Mouse (Mus musculus) heart, postnatal 0 days (tissue): ENCODE measurements around the gene Iqce. TPM values are rescaled to one million over a fixed set of nuclear protein-coding genes. Genes with fewer than 3 reads are reported as not detected.
A peak's percentile ranks its signal among the peaks of the same experiment; 100 is the strongest.

Source experiments
- ATAC-seq: fragments of 200-750 bp; cut with Nextera tagmentation; 2 replicates; pipeline ENCODE4 v1.8.0; 2017; ENCODE audit warnings: low read depth, moderate number of reproducible peaks, moderate library complexity; ENCODE audit not compliant: insufficient read depth
- DNase-seq: peaks from one replicate; pipeline ENCODE4 v3.0.0-alpha.2; 2016; ENCODE audit warnings: low spot score
- H3K27ac ChIP-seq: fragments of 300-500 bp; sonication (generic); 2 replicates; pipeline ENCODE4 v1.5.1; 2014; ENCODE audit warnings: low read depth, mild to moderate bottlenecking
- H3K27me3 ChIP-seq: fragments of 300-500 bp; sonication (generic); 2 replicates; pipeline ENCODE4 v1.6.1; 2014; ENCODE audit warnings: low read length, mixed read lengths; ENCODE audit not compliant: control insufficient read depth, insufficient read depth
- H3K36me3 ChIP-seq: fragments of 300-500 bp; sonication (generic); replicated peaks from 2 replicates; pipeline ENCODE4 v1.6.1; 2014; ENCODE audit warnings: low read length, mixed read lengths; ENCODE audit not compliant: control insufficient read depth, insufficient read depth
- H3K4me1 ChIP-seq: fragments of 300-500 bp; sonication (generic); 2 replicates; pipeline ENCODE4 v1.6.1; 2014; ENCODE audit warnings: antibody characterized with exemption; ENCODE audit not compliant: control insufficient read depth, insufficient read depth
- H3K4me2 ChIP-seq: fragments of 300-500 bp; sonication (generic); 2 replicates; pipeline ENCODE4 v1.6.1; 2014; ENCODE audit warnings: low read depth, mild to moderate bottlenecking, low read length, moderate library complexity
- H3K4me3 ChIP-seq: fragments of 300-500 bp; sonication (generic); 2 replicates; pipeline ENCODE4 v1.5.1; 2014; ENCODE audit warnings: low read depth, low read length
- H3K9ac ChIP-seq: fragments of 300-500 bp; sonication (generic); replicated peaks from 2 replicates; pipeline ENCODE4 v1.6.1; 2014; ENCODE audit warnings: low read depth, low read length, mixed read lengths
- H3K9me3 ChIP-seq: fragments of 300-500 bp; sonication (generic); replicated peaks from 2 replicates; pipeline ENCODE4 v1.6.1; 2016; ENCODE audit warnings: low read length; ENCODE audit not compliant: control insufficient read depth
- CTCF ChIP-seq: IDR thresholded peaks from 2 replicates; pipeline ENCODE4 v1.5.1; 2016; ENCODE audit warnings: antibody characterized with exemption, control low read depth, low read depth
- EP300 ChIP-seq: IDR thresholded peaks from 2 replicates; pipeline ENCODE4 v1.6.1; 2016; ENCODE audit warnings: antibody characterized with exemption, low read depth
- WGBS: fragments of 180-500 bp; shearing (Covaris S2); extraction: QIAGEN DNeasy Blood & Tissue Kit; methylation state at CpG from one replicate; pipeline ENCODE4 v1.1.7; 2014; 5-methylcytosine and 5-hydroxymethylcytosine counted together
- polyA plus RNA-seq: library from polyadenylated mRNA; unstranded; fragments of >200 nt; fragmentation: Nextera tagmentation; extraction: Ambion mirVana; gene quantifications from 2 replicates; pipeline ENCODE4 v1.2.1, GENCODE M21; 2015
- total RNA-seq: library from RNA; depleted of rRNA; stranded (reverse); fragments of >200 nt; gene quantifications from 2 replicates; pipeline ENCODE4 v1.2.3, GENCODE M21; 2014; ENCODE audit warnings: low replicate concordance

The Iqce gene
- total and polyA plus RNA-seq, 2 experiments from 2014 or later: 3.8 to 5.1 TPM

DNA sequence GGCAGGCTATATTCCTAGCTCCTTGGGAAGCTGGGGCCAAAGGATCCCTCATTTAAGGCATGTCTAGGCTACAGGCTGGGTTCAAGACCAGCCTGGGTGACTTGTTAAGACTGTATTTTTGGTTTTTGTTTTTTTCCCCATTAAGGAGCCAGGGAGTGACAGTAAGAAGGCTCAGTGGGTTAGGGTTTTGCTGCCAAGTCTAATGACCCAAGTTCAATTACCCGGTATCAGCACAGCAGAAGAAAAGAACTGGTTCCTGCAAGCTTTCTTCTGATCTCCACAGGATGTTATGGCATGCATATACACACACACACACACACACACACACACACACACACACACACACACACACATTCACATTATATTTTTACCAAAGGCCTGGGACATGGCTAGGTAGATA lies 41.8 kb downstream of the Iqce start:
- WGBS: 61% methylated on average over 1 of the region's 1 CpGs
- no peak for DNase-seq
- no peak overlapping the region for H3K9ac ChIP-seq

DNA sequence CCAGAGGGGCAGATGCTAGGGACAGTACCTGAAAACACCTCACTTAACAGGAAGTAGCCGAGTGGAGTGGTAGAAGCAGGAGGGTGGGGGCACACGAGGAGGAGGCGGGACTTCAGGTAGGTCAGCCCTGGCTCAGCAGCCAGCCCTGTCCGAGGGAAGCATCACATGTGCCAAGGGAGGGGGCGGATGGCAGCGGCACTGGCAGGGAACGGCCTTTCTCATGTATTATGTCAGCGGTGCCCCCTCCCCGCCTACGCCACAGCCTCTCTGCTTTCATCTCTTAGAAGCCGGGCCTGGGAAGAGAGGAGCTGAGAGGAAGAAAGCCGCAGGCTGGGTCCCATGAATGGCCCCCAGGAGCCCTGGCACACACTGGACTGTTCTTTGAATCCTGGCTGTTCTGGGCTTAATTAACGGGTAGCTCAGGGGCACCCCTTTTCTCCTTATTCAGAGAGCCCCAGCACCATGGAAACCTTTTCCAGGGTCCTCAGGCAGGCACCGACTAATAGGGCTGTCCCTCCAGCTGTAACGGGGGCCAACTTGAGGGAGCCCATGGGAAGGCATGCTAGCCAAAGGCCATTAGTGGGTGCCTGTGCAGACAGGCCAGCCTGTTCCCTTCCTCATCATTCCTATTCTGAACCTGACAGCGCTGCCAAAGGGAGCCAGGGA lies 42.4 kb downstream of the Iqce start:
- no peak overlapping the region for H3K4me3 ChIP-seq
- H3K4me1 ChIP-seq: peaks cover 18% of the 10 kb centered on the region
- no peak overlapping the region for H3K4me2 ChIP-seq
- H3K9ac ChIP-seq: no peak overlapping the region
- TF ChIP-seq EP300 (no peak), CTCF (no peak)
- H3K27ac ChIP-seq: no peak overlapping the region
- 53% methylated on average over 16 of the region's 16 CpGs for WGBS
- H3K27me3 ChIP-seq: no peaks in the 10 kb centered on the region
- no peaks in the 10 kb centered on the region for H3K36me3 ChIP-seq
- no peaks in the 10 kb centered on the region for H3K9me3 ChIP-seq
- DNase-seq (no peak), ATAC-seq (no peak)

More for the DNA sequence above, 41.8 kb downstream of the Iqce start:
- Histone ChIP-seq H3K4me3 (no peak overlapping the region), H3K27me3 (no peaks in the 10 kb centered on the region), H3K4me1 (peaks cover 18% of the 10 kb centered on the region), H3K4me2 (no peak overlapping the region), H3K36me3 (no peaks in the 10 kb centered on the region), H3K27ac (no peak overlapping the region), H3K9me3 (no peaks in the 10 kb centered on the region)
- ATAC-seq: no peak
- TF ChIP-seq CTCF: no peak
- TF ChIP-seq EP300: no peak

DNA sequence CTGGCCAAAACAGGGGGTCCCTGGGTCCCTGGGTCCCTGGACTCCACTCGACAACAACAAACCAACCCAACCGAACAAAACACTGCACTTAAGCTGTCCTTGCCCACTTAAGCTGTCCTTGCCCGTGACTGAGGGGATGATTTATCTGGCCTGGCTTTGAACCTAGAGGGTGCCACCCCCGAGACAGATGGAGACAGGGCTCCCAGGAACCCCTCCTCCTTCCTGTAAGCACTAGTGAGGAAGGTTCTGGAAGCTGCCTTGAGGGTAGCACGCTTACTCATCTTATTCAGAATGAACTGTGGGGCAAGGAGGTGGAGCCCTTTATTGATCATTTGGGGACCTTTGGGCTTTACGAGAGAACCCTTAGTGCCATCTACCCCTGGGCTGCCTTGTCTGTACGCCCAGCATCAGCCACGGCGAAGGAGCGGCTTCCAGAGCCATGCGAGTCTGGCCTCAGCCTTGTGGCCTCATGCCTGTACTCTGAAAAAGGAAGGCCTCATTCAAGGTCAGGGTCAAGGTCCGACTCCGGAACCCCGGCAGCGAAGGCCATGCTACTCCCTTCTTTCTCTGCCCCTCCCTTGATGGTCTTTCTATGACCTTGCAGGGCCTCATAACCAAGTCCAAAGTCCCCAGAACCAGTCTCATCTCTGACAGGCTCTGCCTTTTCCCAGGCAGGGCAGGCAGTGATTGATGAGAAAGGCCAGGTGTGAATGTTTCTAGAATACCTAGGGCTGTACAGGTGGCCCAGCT lies 47.9 kb downstream of the Iqce start:
- Histone ChIP-seq H3K9me3 (no peaks in the 10 kb centered on the region), H3K4me1 (peaks cover 20% of the 10 kb centered on the region), H3K36me3 (no peaks in the 10 kb centered on the region), H3K27me3 (no peaks in the 10 kb centered on the region), H3K4me2 (no peak overlapping the region), H3K27ac (no peak overlapping the region), H3K4me3 (no peak overlapping the region), H3K9ac (no peak overlapping the region)
- 75% methylated on average over 15 of the region's 15 CpGs for WGBS
- no peak for ATAC-seq
- no peak for TF ChIP-seq EP300
- no peak for TF ChIP-seq CTCF
- no peak for DNase-seq

DNA sequence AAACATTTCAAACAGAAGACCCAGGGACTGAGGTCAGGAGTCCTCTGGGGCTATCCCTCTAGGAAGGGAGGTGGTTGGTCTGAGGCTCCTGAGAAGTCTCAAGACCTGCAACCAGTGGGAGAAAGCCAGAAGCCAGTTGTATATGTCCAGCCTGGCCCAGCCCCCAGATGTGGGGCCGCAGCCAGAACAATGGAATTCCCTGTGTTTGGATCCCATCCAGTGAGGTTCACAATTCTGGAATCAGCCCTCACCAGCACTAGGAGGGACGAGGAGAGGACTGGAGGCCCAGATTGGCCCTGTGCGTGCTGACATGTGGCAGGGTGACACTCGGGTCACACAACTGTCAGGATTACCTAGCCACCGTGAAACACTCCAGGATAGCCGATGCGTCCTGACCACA lies 49.6 kb downstream of the Iqce start:
- peak; percentile 78 for DNase-seq
- no peak for TF ChIP-seq CTCF
- TF ChIP-seq EP300: 0 out of 2 replicates have a peak, but pooled peaks have one; percentile 57
- WGBS: 5% methylated on average over 7 of the region's 7 CpGs
- Histone ChIP-seq H3K4me3 (no peak overlapping the region), H3K27me3 (no peaks in the 10 kb centered on the region), H3K27ac (peak overlapping the region; percentile 80), H3K4me1 (peaks cover 27% of the 10 kb centered on the region), H3K36me3 (no peaks in the 10 kb centered on the region), H3K4me2 (no peak overlapping the region), H3K9me3 (no peaks in the 10 kb centered on the region), H3K9ac (no peak overlapping the region)
- ATAC-seq: peak; percentile 31

DNA sequence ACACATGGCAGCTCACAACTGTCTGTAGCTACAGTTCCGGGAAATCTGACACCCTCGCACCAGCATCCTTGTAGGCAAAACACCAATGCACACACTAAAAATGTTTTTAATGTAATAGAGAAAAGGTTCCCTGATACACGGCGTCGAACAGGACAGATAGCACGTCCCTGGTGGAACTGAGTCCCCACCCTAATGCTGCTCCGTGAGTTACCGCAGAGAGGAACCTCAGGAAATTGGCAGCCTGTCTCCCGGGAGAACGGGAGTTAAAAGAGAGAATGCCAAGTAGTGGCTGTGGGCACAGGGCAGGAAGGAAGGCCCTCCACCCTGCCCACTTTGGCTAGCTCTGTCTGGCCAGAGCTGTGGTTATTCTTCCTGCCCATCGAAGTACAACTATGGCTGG lies 50.9 kb downstream of the Iqce start:
- H3K4me1 ChIP-seq: peaks cover 35% of the 10 kb centered on the region
- no peak overlapping the region for H3K9ac ChIP-seq
- H3K27me3 ChIP-seq: no peaks in the 10 kb centered on the region
- DNase-seq (no peak), ATAC-seq (no peak)
- no peak overlapping the region for H3K4me3 ChIP-seq
- TF ChIP-seq EP300 (no peak), CTCF (no peak)
- H3K9me3 ChIP-seq: no peaks in the 10 kb centered on the region
- WGBS: 74% methylated on average over 11 of the region's 11 CpGs
- H3K36me3 ChIP-seq: no peaks in the 10 kb centered on the region
- H3K27ac ChIP-seq: no peak overlapping the region
- no peak overlapping the region for H3K4me2 ChIP-seq
